Mouse (Mus musculus): ENCODE results near the gene Zwilch. TPM values are rescaled to one million over a fixed set of nuclear protein-coding genes. Genes with fewer than 3 reads are reported as not detected.

Gene Zwilch
- total and polyA plus RNA-seq, 3 experiments, result 49.3 to 74.1 (median 72.8) TPM

DNA sequence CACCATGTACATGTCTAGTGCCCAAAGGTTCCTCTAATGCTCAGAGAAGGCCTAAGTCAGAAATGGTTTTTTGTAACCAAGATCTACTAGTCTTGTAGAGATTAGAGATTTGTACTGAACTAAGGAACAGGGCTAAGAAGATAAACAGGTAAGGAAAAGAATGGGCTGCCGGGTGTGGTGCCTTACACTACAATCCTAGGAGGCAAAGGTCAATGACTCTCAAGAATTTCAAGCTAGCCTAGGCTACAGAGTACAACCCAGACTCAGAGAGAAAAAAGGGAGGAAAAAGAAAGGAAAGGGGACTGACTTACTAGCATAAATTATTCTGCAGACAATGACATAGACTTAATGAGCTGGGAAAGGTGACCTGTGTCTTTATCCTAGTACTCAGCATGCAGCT lies 47.7 kb upstream of the Zwilch start:
- H3K79me2 ChIP-seq (replicated peaks; ENCODE audit: control insufficient read depth, extremely low read depth, insufficient read depth, poor library complexity, severe bottlenecking), result peaks cover 5% of the 10 kb centered on the region
- no peak overlapping the region for H3K9ac ChIP-seq (ENCODE audit: insufficient read depth, low read depth)
- peaks cover 0 to 30% of the 10 kb centered on the region in 2 experiments; a peak in 2 of 4 replicates for H3K4me1 ChIP-seq (ENCODE audit: control insufficient read depth in 1 of 2, insufficient read depth in 2 of 2)
- H3K9me3 ChIP-seq (replicated peaks; ENCODE audit: low read length), result no peaks in the 10 kb centered on the region
- DNase-seq (ENCODE audit: extremely low read depth), result no peak
- H3K27ac ChIP-seq (ENCODE audit: insufficient read depth, low read depth), result no peak overlapping the region
- no peak overlapping the region for H3K4me3 ChIP-seq (replicated peaks in 1 of 3; ENCODE audit: low read depth in 2 of 3, low read length in 2 of 3, poor library complexity in 1 of 3)
- no peak overlapping the region for H3K4me2 ChIP-seq (ENCODE audit: insufficient read depth, low read depth, poor library complexity, severe bottlenecking)
- no peaks in the 10 kb centered on the region for H3K27me3 ChIP-seq (replicated peaks)
- H3K36me3 ChIP-seq (replicated peaks in 1 of 2; ENCODE audit: control insufficient read depth in 1 of 2, insufficient read depth in 1 of 2, low read length in 1 of 2), result peaks cover 0 to 56% of the 10 kb centered on the region in 2 experiments
- in situ Hi-C loops (cut with MboI; ENCODE audit: low pct_ligation_motif_present, low pct_unique_long_range_greater_than_20kb, low sequenced_read_pairs) (no loop called here), dilution Hi-C loops (cut with MboI; ENCODE audit: extremely low pct_ligation_motif_present, extremely low pct_unique_long_range_greater_than_20kb, low sequenced_read_pairs) (no loop called here)
- TF ChIP-seq NRF1 (IDR thresholded peaks at IDR 0.05; ENCODE audit: low read depth, low read length), result no peak
- TF ChIP-seq HCFC1 (IDR thresholded peaks at IDR 0.05; ENCODE audit: low read depth, low read length), result no peak
- no peak for TF ChIP-seq USF2 (conservative IDR thresholded peaks at IDR 0.05; ENCODE audit: low read depth, low read length)
- no peak for TF ChIP-seq MEF2A (IDR thresholded peaks at IDR 0.05; ENCODE audit: borderline replicate concordance, low read depth, low read length)
- TF ChIP-seq TBP (conservative IDR thresholded peaks at IDR 0.05; ENCODE audit: low read depth, low read length), result no peak
- TF ChIP-seq RAD21 (IDR thresholded peaks at IDR 0.05; ENCODE audit: low read depth, low read length), result no peak
- no peak for TF ChIP-seq MAZ (IDR thresholded peaks at IDR 0.05; ENCODE audit: low read depth, low read length)
- TF ChIP-seq GABPA (IDR thresholded peaks at IDR 0.05; ENCODE audit: insufficient replicate concordance, low read depth, low read length), result no peak
- no peak for TF ChIP-seq POLR2AphosphoS2 (IDR thresholded peaks at IDR 0.05; ENCODE audit: low read depth, low read length)
- no peak for TF ChIP-seq NELFE (IDR thresholded peaks at IDR 0.05; ENCODE audit: low read depth, low read length)
- no peak for TF ChIP-seq MAFK (IDR thresholded peaks at IDR 0.05; ENCODE audit: insufficient replicate concordance, low read length)
- TF ChIP-seq CHD1 (IDR thresholded peaks at IDR 0.05; ENCODE audit: low read depth, low read length), result no peak
- TF ChIP-seq CHD2 (IDR thresholded peaks at IDR 0.05; ENCODE audit: low read length), result no peak
- TF ChIP-seq MYC (IDR thresholded peaks at IDR 0.05; ENCODE audit: low read depth, low read length), result no peak

DNA sequence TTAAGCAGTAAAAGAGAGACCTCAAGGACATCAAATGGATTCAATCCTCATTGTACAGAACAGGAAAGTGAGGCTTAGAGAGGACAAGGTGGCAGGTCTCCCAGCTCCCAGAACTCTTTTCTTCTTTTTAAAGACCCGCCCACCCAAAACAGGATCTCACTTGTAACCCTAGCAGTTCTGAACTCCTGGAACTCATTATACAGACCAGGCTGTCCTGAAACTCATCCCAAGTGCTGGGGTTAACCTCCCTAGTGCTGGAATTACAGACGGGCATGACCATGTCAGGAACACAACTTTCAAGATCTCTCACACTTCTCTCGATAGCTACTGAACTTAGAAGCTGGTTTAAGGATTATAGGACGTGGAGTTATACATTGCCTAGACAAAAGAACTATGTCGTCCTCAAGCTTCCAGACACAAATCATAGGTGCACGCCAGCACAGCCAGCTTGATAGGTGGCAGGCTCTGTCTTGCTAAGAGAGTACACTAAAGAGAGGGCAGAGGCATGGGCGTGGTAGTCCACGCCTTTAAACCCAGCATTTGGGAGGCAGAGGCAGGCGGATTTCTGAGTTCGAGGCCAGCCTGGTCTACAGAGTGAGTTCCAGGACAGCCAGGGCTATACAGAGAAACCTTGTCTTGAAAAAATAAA lies 47.0 kb upstream of the Zwilch start:
- no peak for TF ChIP-seq JUND (conservative IDR thresholded peaks at IDR 0.05; ENCODE audit: low read depth, low read length)
- no peak for TF ChIP-seq ZNF384 (IDR thresholded peaks at IDR 0.05; ENCODE audit: low read depth, low read length)
- no peak overlapping the region for H3K27ac ChIP-seq (ENCODE audit: insufficient read depth, low read depth)
- H3K36me3 ChIP-seq (replicated peaks in 1 of 2; ENCODE audit: control insufficient read depth in 1 of 2, insufficient read depth in 1 of 2, low read length in 1 of 2), result peaks cover 0 to 55% of the 10 kb centered on the region in 2 experiments
- in situ Hi-C loops (cut with MboI; ENCODE audit: low pct_ligation_motif_present, low pct_unique_long_range_greater_than_20kb, low sequenced_read_pairs), result no loop called here
- no peak for DNase-seq (ENCODE audit: extremely low read depth)
- dilution Hi-C loops (cut with MboI; ENCODE audit: extremely low pct_ligation_motif_present, extremely low pct_unique_long_range_greater_than_20kb, low sequenced_read_pairs), result no loop called here
- H3K4me2 ChIP-seq (ENCODE audit: insufficient read depth, low read depth, poor library complexity, severe bottlenecking), result no peak overlapping the region
- no peak overlapping the region for H3K4me3 ChIP-seq (replicated peaks in 1 of 3; ENCODE audit: low read depth in 2 of 3, low read length in 2 of 3, poor library complexity in 1 of 3)
- H3K9ac ChIP-seq (ENCODE audit: insufficient read depth, low read depth), result no peak overlapping the region
- no peaks in the 10 kb centered on the region for H3K9me3 ChIP-seq (replicated peaks; ENCODE audit: low read length)
- peaks cover 7% of the 10 kb centered on the region for H3K79me2 ChIP-seq (replicated peaks; ENCODE audit: control insufficient read depth, extremely low read depth, insufficient read depth, poor library complexity, severe bottlenecking)
- peaks cover 0 to 30% of the 10 kb centered on the region in 2 experiments; a peak in 2 of 4 replicates for H3K4me1 ChIP-seq (ENCODE audit: control insufficient read depth in 1 of 2, insufficient read depth in 2 of 2)
- H3K27me3 ChIP-seq (replicated peaks), result no peaks in the 10 kb centered on the region
